Mouse (Mus musculus): Measurements from ENCODE around the gene Fuca1.

The Fuca1 gene

GRCm38 (mm10) chr4:135889146-135889883 lies 31.2 kb upstream of the Fuca1 start:
- no peak for DNase-seq

- DNase-seq = peak; percentile 89 to 90
Measured at GRCm38 (mm10) chr4:135889884-135890283, 30.7 kb upstream of the Fuca1 start.

DNA sequence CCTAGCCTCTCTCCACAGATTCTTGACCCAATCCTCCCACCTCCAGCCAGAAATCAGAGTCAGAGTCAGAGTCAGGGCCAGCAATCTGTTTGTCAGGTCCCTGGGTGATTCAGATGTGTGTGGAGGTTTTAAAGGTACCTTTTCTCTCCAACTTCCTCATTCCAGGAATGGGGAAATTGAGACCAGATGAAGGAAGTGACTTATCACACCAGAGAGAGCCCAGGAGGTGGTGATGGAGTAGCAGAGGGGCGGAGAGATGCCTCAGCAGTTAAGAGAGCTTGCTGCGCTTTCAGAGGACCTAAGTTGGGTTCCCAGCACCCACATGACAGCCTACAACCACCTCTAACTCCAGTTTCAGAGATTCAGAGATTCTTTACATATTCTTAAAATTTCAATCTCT lies 29.0 kb upstream of the Fuca1 start:
- no peak for DNase-seq

- DNase-seq = no peak
Measured at GRCm38 (mm10) chr4:135892884-135893283, 27.7 kb upstream of the Fuca1 start.

GRCm38 (mm10) chr4:135895071-135895571 lies 25.4 kb upstream of the Fuca1 start, which contains the start of gene Cnr2:
Gene Cnr2 (plus strand): TSS chr4:135895394.
- no peak for DNase-seq

DNA sequence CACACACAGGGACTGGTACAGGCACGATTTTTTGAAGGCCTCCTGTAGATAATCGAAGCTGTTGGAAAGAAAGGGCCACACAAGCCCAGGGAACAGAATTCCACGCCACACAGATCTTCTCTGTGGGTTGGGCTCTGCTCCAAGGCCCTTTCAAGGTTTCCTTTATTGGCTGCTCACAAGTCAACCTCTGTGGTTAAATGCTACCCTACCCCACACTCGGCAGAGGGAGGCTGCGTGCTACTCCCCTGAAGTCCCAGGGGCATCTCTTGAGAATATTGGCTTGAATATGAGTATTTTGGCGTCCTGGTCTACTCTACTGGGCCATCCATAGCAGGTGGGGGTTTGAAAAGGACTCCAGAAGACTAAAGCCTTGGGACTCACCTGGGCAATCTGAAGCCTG lies 24.4 kb upstream of the Fuca1 start:
- DNase-seq = no peak

DNA sequence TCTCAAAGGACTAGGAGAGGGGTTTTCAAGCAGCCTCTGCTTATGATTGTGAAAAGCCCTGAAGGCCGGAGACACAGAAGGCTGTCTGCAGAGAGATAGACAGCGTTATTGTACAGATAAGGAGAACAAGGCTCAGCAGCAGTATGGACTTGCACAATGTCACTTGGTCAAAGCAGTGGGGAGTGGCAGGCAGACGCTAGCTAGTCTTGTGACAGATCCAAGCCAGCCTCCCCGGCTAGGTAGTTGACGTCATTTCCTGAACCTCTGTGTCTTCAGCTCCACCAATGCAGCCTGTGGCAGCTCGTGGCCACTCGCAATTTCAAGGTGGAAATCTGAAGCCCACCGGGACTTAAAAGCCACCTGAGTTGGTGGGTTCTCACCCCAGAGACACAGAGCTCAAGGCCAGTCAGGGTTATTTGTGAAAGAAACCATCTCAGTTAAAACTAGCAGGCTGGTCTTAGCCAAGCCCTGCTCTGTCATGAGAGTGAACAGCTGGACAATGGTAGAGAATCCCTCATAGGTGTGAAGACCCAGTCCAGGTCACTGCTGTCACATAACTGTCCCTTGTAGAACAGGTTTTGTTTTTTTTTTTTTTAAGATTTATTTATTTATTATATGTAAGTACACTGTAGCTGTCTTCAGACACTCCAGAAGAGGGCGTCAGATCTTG lies 22.0 kb upstream of the Fuca1 start:
- no peak for DNase-seq

DNA sequence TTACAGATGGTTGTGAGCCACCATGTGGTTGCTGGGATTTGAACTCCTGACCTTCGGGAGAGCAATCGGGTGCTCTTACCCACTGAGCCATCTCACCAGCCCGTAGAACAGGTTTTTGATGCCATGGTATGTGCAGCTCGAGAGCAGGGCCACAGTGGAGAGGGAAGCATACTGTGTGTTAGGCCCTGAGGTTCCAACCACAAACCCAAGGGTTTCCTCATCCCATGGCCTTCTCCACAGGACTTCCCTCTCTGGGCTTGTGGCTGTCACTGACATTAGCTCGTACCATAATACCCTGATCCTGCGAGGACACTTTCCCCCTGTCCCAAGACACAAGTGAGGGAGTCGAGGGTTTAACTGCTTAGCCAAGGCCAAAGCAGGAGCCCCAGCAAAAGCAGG lies 21.5 kb upstream of the Fuca1 start:
- DNase-seq = no peak

GRCm38 (mm10) chr4:135900008-135900407 lies 20.5 kb upstream of the Fuca1 start:
- no peak for DNase-seq

- DNase-seq = no peak
Measured at GRCm38 (mm10) chr4:135902606-135903242, 17.8 kb upstream of the Fuca1 start.

DNA sequence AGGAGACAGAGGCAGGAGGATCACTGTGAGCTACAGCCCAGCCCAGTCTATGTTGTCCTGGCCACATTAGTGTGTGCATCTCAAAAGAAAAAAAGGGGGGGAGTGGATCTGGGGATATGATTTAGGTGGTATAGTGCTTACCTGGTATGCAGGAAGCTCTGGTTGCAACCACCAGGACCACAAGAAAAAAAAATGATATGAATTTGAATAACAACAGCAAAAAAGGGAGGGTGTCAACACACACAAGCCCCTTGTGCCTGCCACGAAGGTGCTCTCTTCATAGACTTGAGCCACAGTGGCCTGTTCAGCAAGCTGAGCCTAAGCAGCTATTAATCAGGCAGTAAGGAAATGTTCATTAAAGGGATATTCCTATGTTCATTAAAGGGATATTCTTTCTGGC lies 15.7 kb upstream of the Fuca1 start:
- DNase-seq = no peak

DNA sequence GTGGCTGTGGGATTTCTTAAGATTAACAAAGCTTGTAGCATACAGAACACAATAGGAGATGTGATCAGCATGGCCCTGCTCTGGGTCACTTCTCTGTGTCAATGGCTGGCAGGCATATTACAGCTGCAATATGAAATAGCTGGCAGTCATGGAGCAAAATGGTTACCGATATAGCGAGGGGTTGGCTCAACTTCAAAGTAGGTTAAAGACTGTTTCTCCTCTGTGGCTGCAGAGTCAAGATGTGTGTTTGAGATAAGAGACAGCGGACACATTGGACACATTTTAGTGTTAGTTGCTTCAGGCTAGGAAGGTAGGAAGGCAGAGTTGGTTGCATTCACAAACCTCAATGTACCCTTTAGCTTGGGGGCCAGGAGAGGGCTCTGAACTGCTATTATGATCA lies 13.9 kb upstream of the Fuca1 start:
- DNase-seq = no peak

DNA sequence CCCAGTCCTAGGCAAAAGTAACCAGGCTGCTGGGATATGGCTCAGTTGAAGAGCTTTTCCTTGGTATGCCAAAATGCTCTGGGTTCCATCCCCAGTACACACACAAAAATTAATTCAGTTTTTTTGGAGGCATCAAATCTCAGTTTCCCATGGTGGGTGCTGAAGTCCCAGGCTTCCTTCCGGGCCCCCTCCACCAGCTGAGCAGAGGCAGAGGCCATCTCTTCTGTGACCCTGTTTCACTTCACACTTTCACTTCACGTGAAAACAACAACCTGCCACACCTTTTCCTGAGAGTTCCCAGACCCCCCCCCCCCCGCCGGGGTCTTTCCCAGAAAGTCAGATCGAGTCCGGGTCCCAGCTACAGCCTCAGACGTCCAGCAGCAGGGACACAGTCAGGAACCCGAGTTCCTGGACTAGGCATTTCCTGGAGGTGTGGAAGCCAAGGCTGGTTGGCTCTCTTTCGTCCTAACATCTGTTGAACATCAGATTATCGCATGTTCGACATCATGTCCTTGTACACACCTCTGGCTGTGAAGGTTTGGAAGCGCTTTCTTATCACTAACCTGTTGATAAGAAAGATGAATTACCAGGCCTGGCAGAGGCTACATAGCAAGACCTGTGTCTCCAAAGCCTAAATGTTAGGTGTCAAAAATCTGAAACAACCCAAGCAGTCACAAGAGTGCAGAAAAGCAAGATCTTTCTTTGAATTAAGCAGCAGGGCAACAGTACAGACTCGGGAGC lies 11.0 kb upstream of the Fuca1 start:
- DNase-seq = no peak

GRCm38 (mm10) chr4:135911531-135911930 lies 9.0 kb upstream of the Fuca1 start:
- DNase-seq = no peak

GRCm38 (mm10) chr4:135912164-135912563 lies 8.4 kb upstream of the Fuca1 start:
- DNase-seq = peak; percentile 49 to 63

DNA sequence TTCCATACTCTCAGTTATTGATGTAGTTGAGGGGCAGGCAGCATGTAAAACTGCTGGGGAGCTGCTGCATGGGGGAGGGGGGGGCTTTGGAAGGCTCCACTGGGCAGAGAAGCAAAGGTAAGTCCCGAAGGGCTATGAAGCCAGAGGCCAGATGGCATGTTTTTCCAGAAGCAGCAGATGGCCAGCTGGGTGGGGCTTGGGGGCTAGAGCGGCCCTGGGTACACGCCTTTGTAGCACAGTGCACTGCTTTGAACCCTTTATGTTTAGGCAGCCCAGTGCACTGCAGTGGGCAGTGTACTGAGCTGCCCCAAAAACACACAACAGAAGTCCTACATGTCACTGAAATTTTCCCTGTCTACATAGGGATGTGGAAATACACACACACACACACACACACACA lies 7.7 kb upstream of the Fuca1 start:
- DNase-seq = peak; percentile 81 to 90

DNA sequence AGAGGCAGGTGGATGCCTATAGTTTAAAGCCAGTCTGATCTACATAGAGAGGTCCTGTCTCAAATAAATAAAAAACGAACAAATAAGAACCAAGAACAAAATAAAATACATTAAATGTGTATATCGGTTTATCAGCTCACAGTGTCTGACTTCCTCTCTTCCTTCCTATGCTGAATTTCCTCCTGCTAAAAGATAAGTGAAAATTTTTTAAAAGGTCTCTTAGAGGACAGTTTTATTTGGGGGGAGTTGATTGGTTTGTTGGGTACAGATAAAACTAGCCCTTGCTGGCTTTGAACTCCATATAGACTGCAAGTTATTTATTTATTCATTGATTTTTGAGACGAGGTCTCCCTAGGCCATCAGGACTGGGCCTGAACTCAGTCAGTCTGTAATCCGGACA lies 7.1 kb upstream of the Fuca1 start:
- DNase-seq = no peak

DNA sequence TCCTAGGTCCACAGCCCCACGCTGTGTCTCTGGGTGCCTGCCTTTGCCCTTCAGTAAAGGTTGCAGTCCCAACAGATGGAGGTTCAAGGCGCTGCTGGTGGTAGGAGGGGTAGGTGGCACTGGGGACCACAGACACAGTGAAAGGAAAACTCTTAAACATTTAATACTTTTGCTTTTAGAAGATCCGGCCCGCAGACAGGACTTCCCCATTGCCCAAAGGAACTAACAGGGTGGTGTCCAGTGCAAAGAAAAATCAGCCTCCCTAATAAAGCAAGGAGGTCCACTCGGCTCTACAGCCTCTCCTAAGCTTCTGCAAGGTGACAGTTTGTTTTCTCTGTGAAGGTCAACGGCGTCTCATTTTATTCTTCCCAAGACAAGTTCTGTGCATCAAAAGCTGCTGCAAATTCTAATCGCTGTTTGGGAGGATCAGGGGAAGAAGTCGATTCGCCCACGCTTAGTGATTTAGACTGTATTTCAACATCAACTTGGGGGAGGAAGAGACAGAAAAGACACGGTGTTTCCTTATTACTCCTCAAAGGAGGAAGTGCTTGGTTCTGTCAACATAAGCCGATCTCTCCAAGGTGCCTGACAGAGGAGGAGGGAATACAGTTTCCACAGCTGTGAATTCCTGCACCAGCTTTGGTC lies 1.8 kb upstream of the Fuca1 start:
- DNase-seq = no peak

DNA sequence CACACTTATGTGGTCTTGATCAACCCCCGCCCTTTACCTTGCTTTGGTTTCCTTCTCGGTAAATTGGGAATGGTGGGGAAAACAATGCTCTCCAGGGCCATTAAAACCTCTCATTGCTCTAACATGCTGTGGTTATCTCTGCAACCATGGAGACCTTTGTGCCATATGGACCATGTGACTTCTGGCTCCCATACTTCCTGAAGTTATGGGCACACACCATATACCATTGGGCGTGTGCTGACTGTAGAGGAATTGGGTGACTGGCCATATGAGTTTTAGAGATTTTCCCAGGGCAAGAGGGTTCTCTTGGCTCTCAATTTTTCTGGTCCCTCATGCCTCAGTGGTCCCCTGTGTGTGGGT lies 1.3 kb upstream of the Fuca1 start:
- no peak for DNase-seq

GRCm38 (mm10) chr4:135921257-135922120 lies 954 bp downstream of the Fuca1 start:
- peak; percentile 50 to 54 for DNase-seq

GRCm38 (mm10) chr4:135922190-135922589 lies 1.7 kb downstream of the Fuca1 start:
- DNase-seq = no peak

- no peak for DNase-seq
Measured at GRCm38 (mm10) chr4:135924418-135924817, 3.9 kb downstream of the Fuca1 start.

All from cerebellum, postnatal 10 days (tissue).